Mouse (Mus musculus) limb, embryonic 12.5 days (tissue): ENCODE data around the gene Sbno1. TPM values are rescaled to one million over a fixed set of nuclear protein-coding genes. Genes with fewer than 3 reads are reported as not detected.
A peak's percentile ranks its signal among the peaks of the same experiment; 100 is the strongest.

Experiments
- ATAC-seq: fragments of 200-750 bp; cut with Nextera tagmentation; 2 replicates; pipeline ENCODE4 v1.8.0; 2017; ENCODE audit warnings: low read depth, moderate TSS enrichment; ENCODE audit not compliant: insufficient number of reproducible peaks, insufficient read depth, low FRiP score, low TSS enrichment
- H3K27ac ChIP-seq: fragments of 300-500 bp; sonication (generic); 2 replicates; pipeline ENCODE4 v1.5.1; 2016; ENCODE audit warnings: mild to moderate bottlenecking, moderate library complexity
- H3K27me3 ChIP-seq: fragments of 300-500 bp; sonication (generic); 2 replicates; pipeline ENCODE4 v1.6.1; 2016; ENCODE audit warnings: mild to moderate bottlenecking, moderate library complexity
- H3K36me3 ChIP-seq: fragments of 300-500 bp; sonication (generic); 2 replicates; pipeline ENCODE4 v1.6.1; 2016; ENCODE audit warnings: mild to moderate bottlenecking, moderate library complexity
- H3K4me1 ChIP-seq: fragments of 300-500 bp; sonication (generic); replicated peaks from 2 replicates; pipeline ENCODE4 v1.6.1; 2016
- H3K4me2 ChIP-seq: fragments of 300-500 bp; sonication (generic); 2 replicates; pipeline ENCODE4 v1.6.1; 2016; ENCODE audit warnings: mild to moderate bottlenecking, moderate library complexity
- H3K4me3 ChIP-seq: fragments of 300-500 bp; sonication (generic); replicated peaks from 2 replicates; pipeline ENCODE4 v1.5.1; 2016; ENCODE audit warnings: mild to moderate bottlenecking
- H3K9ac ChIP-seq: fragments of 300-500 bp; sonication (generic); replicated peaks from 2 replicates; pipeline ENCODE4 v1.6.1; 2016; ENCODE audit warnings: mild to moderate bottlenecking, moderate library complexity
- H3K9me3 ChIP-seq: fragments of 300-500 bp; sonication (generic); 2 replicates; pipeline ENCODE4 v1.6.1; 2016; ENCODE audit warnings: mild to moderate bottlenecking, moderate library complexity
- WGBS: fragments of 180-500 bp; shearing (Covaris S2); methylation state at CpG from one replicate; pipeline ENCODE4 v1.1.7; 2016; 5-methylcytosine and 5-hydroxymethylcytosine counted together
- polyA plus RNA-seq: library from polyadenylated mRNA; unstranded; fragments of >200 nt; fragmentation: Nextera tagmentation; extraction: Ambion mirVana; gene quantifications from 2 replicates; pipeline ENCODE4 v1.2.1, GENCODE M21; 2016

The Sbno1 gene
- polyA plus RNA-seq, 1 experiment from 2014 or later, result 109 TPM

GRCm38 (mm10) chr5:124453339-124454081 is 27.7 kb upstream of the Sbno1 start:
- H3K4me1 ChIP-seq, result 0 out of 2 replicates have a peak, but pooled peaks cover 10% of the 10 kb centered on the region
- WGBS, result 94% methylated on average over 13 of the region's 13 CpGs
- no peaks in the 10 kb centered on the region for H3K9me3 ChIP-seq
- H3K4me3 ChIP-seq, result no peak overlapping the region; the same call in 1 of the 2 replicates
- no peaks in the 10 kb centered on the region for H3K27me3 ChIP-seq
- ATAC-seq, result no peak
- no peak overlapping the region for H3K27ac ChIP-seq
- H3K36me3 ChIP-seq, result peaks cover 98% of the 10 kb centered on the region
- H3K9ac ChIP-seq, result no peak overlapping the region; the same call in 1 of the 2 replicates
- H3K4me2 ChIP-seq, result no peak overlapping the region

- Histone ChIP-seq H3K4me1 (0 out of 2 replicates have a peak, but pooled peaks cover 13% of the 10 kb centered on the region), H3K27me3 (no peaks in the 10 kb centered on the region), H3K27ac (no peak overlapping the region), H3K4me2 (no peak overlapping the region), H3K4me3 (no peak overlapping the region), H3K9ac (no peak overlapping the region; the same call in 1 of the 2 replicates), H3K9me3 (no peaks in the 10 kb centered on the region), H3K36me3 (peaks cover 98% of the 10 kb centered on the region)
- ATAC-seq, result no peak
- 84% methylated on average over 15 of the region's 15 CpGs for WGBS
Observed at GRCm38 (mm10) chr5:124452494-124453228, 26.9 kb upstream of the Sbno1 start.

- Histone ChIP-seq H3K36me3 (peaks cover 88% of the 10 kb centered on the region), H3K4me1 (peaks cover 27% of the 10 kb centered on the region), H3K9ac (no peak overlapping the region), H3K4me2 (no peak overlapping the region), H3K27me3 (no peaks in the 10 kb centered on the region), H3K27ac (no peak overlapping the region), H3K9me3 (no peaks in the 10 kb centered on the region), H3K4me3 (no peak overlapping the region)
- 87% methylated on average over 16 of the region's 16 CpGs for WGBS
- ATAC-seq, result no peak
Observed at GRCm38 (mm10) chr5:124450641-124451340, 25.0 kb upstream of the Sbno1 start.

- no peak overlapping the region for H3K4me2 ChIP-seq
- no peak overlapping the region for H3K4me3 ChIP-seq
- WGBS, result 92% methylated on average over 7 of the region's 7 CpGs
- no peaks in the 10 kb centered on the region for H3K27me3 ChIP-seq
- peaks cover 81% of the 10 kb centered on the region for H3K36me3 ChIP-seq
- ATAC-seq, result no peak
- H3K4me1 ChIP-seq, result peaks cover 27% of the 10 kb centered on the region
- no peak overlapping the region for H3K9ac ChIP-seq
- no peaks in the 10 kb centered on the region for H3K9me3 ChIP-seq
- no peak overlapping the region for H3K27ac ChIP-seq
Observed at GRCm38 (mm10) chr5:124450051-124450450, 24.2 kb upstream of the Sbno1 start.

GRCm38 (mm10) chr5:124449494-124449893 is 23.7 kb upstream of the Sbno1 start:
- H3K4me2 ChIP-seq, result no peak overlapping the region
- 75% methylated on average over 6 of the region's 6 CpGs for WGBS

GRCm38 (mm10) chr5:124446301-124446881 is 20.6 kb upstream of the Sbno1 start:
- Histone ChIP-seq H3K36me3 (peaks cover 45% of the 10 kb centered on the region), H3K9ac (peak overlapping the region; percentile 95), H3K27me3 (no peaks in the 10 kb centered on the region), H3K4me1 (peaks cover 34% of the 10 kb centered on the region), H3K4me3 (peak overlapping the region; percentile 98), H3K4me2 (peak overlapping the region; percentile 90), H3K9me3 (no peaks in the 10 kb centered on the region), H3K27ac (peak overlapping the region; percentile 90)
- WGBS, result 2% methylated on average over 15 of the region's 15 CpGs
- ATAC-seq, result 0 out of 2 replicates have a peak, but pooled peaks have one; percentile 16

More at GRCm38 (mm10) chr5:124449494-124449893, 23.7 kb upstream of the Sbno1 start:
- Histone ChIP-seq H3K4me1 (peaks cover 32% of the 10 kb centered on the region), H3K9ac (0 out of 2 replicates have a peak overlapping the region, but pooled peaks have one; percentile 9), H3K9me3 (no peaks in the 10 kb centered on the region), H3K36me3 (peaks cover 75% of the 10 kb centered on the region), H3K27me3 (no peaks in the 10 kb centered on the region), H3K4me3 (no peak overlapping the region), H3K27ac (peak overlapping the region; percentile 37; the same call in 1 of the 2 replicates)
- ATAC-seq, result no peak

GRCm38 (mm10) chr5:124445621-124446293 is 20.0 kb upstream of the Sbno1 start:
- WGBS, result under 1% methylated on average over 52 of the region's 77 CpGs
- Histone ChIP-seq H3K36me3 (peaks cover 39% of the 10 kb centered on the region), H3K9me3 (no peaks in the 10 kb centered on the region), H3K9ac (peak overlapping the region; percentile 95), H3K27ac (peak overlapping the region; percentile 90), H3K4me1 (peaks cover 37% of the 10 kb centered on the region), H3K27me3 (no peaks in the 10 kb centered on the region), H3K4me2 (peak overlapping the region; percentile 90), H3K4me3 (peak overlapping the region; percentile 98)
- ATAC-seq, result peak; percentile 44

- H3K9ac ChIP-seq, result peak overlapping the region; percentile 95
- H3K27me3 ChIP-seq, result no peaks in the 10 kb centered on the region
- H3K9me3 ChIP-seq, result no peaks in the 10 kb centered on the region
- 6% methylated on average over 59 of the region's 66 CpGs for WGBS
- ATAC-seq, result peak; percentile 75
- peaks cover 30% of the 10 kb centered on the region for H3K36me3 ChIP-seq
- peak overlapping the region; percentile 98 for H3K4me3 ChIP-seq
- H3K4me2 ChIP-seq, result peak overlapping the region; percentile 77
- H3K27ac ChIP-seq, result peak overlapping the region; percentile 90
- peaks cover 43% of the 10 kb centered on the region for H3K4me1 ChIP-seq
Observed at GRCm38 (mm10) chr5:124444661-124445561, 19.1 kb upstream of the Sbno1 start.

- Histone ChIP-seq H3K9me3 (no peaks in the 10 kb centered on the region), H3K4me3 (no peak overlapping the region), H3K27me3 (no peaks in the 10 kb centered on the region), H3K27ac (no peak overlapping the region), H3K4me1 (peaks cover 38% of the 10 kb centered on the region), H3K9ac (no peak overlapping the region), H3K36me3 (peaks cover 24% of the 10 kb centered on the region), H3K4me2 (peak overlapping the region; percentile 77)
- no peak for ATAC-seq
- 73% methylated on average over 3 of the region's 3 CpGs for WGBS
Observed at GRCm38 (mm10) chr5:124444208-124444607, 18.4 kb upstream of the Sbno1 start.
